Mouse (Mus musculus): ENCODE results near the gene Lims1. TPM values are rescaled to one million over a fixed set of nuclear protein-coding genes. Genes with fewer than 3 reads are reported as not detected.

Lims1 gene
- total and polyA plus RNA-seq, 3 experiments: 40.4 to 74.7 (median 40.7) TPM

DNA sequence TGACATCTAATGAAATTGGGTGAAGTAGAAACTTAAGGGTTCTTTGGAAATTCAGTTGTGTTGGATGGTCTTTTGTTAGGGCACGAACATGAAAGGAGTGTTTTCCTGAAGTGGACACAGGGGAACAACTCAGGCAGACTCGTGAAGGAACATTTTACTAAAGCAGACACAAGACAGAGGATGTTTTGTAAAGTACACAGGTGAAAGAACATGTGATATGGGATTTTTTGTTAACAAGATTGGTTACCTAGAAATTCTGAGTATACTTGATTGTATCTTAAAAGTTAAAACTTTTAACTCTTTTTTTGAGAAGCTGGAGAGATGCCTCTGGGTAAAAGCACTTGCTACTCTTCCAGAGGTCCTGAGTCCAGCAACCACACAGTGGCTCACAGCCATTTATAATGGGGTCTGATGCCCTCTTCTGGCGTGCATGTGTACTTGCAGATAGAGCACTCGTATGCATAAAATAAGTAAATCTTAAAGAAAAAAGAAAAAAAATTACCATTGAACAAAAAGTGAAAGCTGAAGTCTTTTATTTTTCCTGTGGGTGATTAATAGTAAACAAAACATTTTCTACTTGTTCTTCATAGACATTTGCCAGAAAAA, 54.4 kb downstream of the Lims1 start (continued):
- TF ChIP-seq ZMIZ1 (IDR thresholded peaks at IDR 0.05; ENCODE audit: low read depth, low read length): no peak
- TF ChIP-seq USF2 (conservative IDR thresholded peaks at IDR 0.05; ENCODE audit: low read depth, low read length): no peak
- peak; percentile 80 for TF ChIP-seq ZNF384 (IDR thresholded peaks at IDR 0.05; ENCODE audit: low read depth, low read length)
- TF ChIP-seq IRF4 (IDR thresholded peaks at IDR 0.05; ENCODE audit: low read depth, low read length): 0 out of 2 replicates have a peak, but pooled peaks have one; percentile 18
- no peak for TF ChIP-seq CHD1 (IDR thresholded peaks at IDR 0.05; ENCODE audit: low read depth, low read length)
- no peak for TF ChIP-seq BHLHE40 (IDR thresholded peaks at IDR 0.05; ENCODE audit: low read depth, low read length)

DNA sequence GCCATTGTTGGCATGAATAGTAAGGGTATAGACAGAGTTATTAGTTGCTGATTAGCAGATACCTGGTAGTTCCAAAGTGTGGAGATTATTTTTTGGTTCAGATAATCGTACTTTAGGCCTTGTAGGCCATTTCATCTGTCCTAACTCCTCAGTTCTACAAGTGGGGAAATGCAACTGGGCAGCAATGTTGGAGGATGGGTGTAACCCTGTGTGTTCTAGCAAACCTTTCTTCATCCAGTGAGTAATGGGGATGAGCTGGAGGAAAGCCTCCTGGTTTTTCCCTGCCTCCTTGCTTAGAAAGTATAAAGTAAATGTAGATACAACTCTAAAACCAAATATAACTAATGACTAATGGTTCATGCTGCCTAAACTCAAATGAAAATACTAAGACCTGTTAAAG, 55.1 kb downstream of the Lims1 start:
- H3K9me3 ChIP-seq (replicated peaks; ENCODE audit: low read length): peaks cover 2% of the 10 kb centered on the region
- peaks cover 0 to 44% of the 10 kb centered on the region in 2 experiments; a peak in 2 of 4 replicates for H3K4me1 ChIP-seq (ENCODE audit: control insufficient read depth in 1 of 2, insufficient read depth in 2 of 2)
- DNase-seq (ENCODE audit: extremely low read depth): no peak
- no peaks in the 10 kb centered on the region for H3K27me3 ChIP-seq (replicated peaks)
- no peak overlapping the region for H3K27ac ChIP-seq (ENCODE audit: insufficient read depth, low read depth)
- H3K4me3 ChIP-seq (replicated peaks in 1 of 3; ENCODE audit: low read depth in 2 of 3, low read length in 2 of 3, poor library complexity in 1 of 3): no peak overlapping the region
- dilution Hi-C loops (cut with MboI; ENCODE audit: extremely low pct_ligation_motif_present, extremely low pct_unique_long_range_greater_than_20kb, low sequenced_read_pairs) (no loop called here), in situ Hi-C loops (cut with MboI; ENCODE audit: low pct_ligation_motif_present, low pct_unique_long_range_greater_than_20kb, low sequenced_read_pairs) (no loop called here)
- TF ChIP-seq MAZ (IDR thresholded peaks at IDR 0.05; ENCODE audit: low read depth, low read length): no peak
- TF ChIP-seq JUN (IDR thresholded peaks at IDR 0.05; ENCODE audit: insufficient read depth, low read depth, low read length): no peak
- TF ChIP-seq TCF12 (IDR thresholded peaks at IDR 0.05; ENCODE audit: low read depth, low read length): no peak
- no peak for TF ChIP-seq MAX (IDR thresholded peaks at IDR 0.05; ENCODE audit: low read length)
- no peak for TF ChIP-seq E2F4 (IDR thresholded peaks at IDR 0.05; ENCODE audit: insufficient replicate concordance, low read depth, low read length)
- no peak for TF ChIP-seq RCOR1 (conservative IDR thresholded peaks at IDR 0.05; ENCODE audit: low read depth, low read length)
- no peak for TF ChIP-seq RAD21 (IDR thresholded peaks at IDR 0.05; ENCODE audit: low read depth, low read length)
- no peak for TF ChIP-seq TBP (conservative IDR thresholded peaks at IDR 0.05; ENCODE audit: low read depth, low read length)
- peaks cover 68% of the 10 kb centered on the region for H3K79me2 ChIP-seq (replicated peaks; ENCODE audit: control insufficient read depth, extremely low read depth, insufficient read depth, poor library complexity, severe bottlenecking)
- peaks cover 0 to 27% of the 10 kb centered on the region in 2 experiments for H3K36me3 ChIP-seq (replicated peaks in 1 of 2; ENCODE audit: control insufficient read depth in 1 of 2, insufficient read depth in 1 of 2, low read length in 1 of 2)
- H3K9ac ChIP-seq (ENCODE audit: insufficient read depth, low read depth): no peak overlapping the region
- no peak overlapping the region for H3K4me2 ChIP-seq (ENCODE audit: insufficient read depth, low read depth, poor library complexity, severe bottlenecking)

GRCm38 (mm10) chr10:58379699-58380098, 56.4 kb downstream of the Lims1 start:
- no peak overlapping the region for H3K4me3 ChIP-seq (replicated peaks in 1 of 3; ENCODE audit: low read depth in 2 of 3, low read length in 2 of 3, poor library complexity in 1 of 3)
- H3K36me3 ChIP-seq (replicated peaks in 1 of 2; ENCODE audit: control insufficient read depth in 1 of 2, insufficient read depth in 1 of 2, low read length in 1 of 2): peaks cover 0 to 33% of the 10 kb centered on the region in 2 experiments
- no peaks in the 10 kb centered on the region for H3K27me3 ChIP-seq (replicated peaks)
- H3K4me1 ChIP-seq (ENCODE audit: control insufficient read depth in 1 of 2, insufficient read depth in 2 of 2): peaks cover 0 to 50% of the 10 kb centered on the region in 2 experiments; a peak in 2 of 4 replicates
- no peak for TF ChIP-seq SMC3 (IDR thresholded peaks at IDR 0.05; ENCODE audit: low read depth, low read length)
- TF ChIP-seq ZC3H11A (IDR thresholded peaks at IDR 0.05; ENCODE audit: low read depth, low read length): no peak
- TF ChIP-seq KAT2A (IDR thresholded peaks at IDR 0.05; ENCODE audit: insufficient replicate concordance, low read length): no peak
- TF ChIP-seq HCFC1 (IDR thresholded peaks at IDR 0.05; ENCODE audit: low read depth, low read length): no peak
- TF ChIP-seq ELF1 (IDR thresholded peaks at IDR 0.05; ENCODE audit: low read depth, low read length): no peak
- TF ChIP-seq GABPA (IDR thresholded peaks at IDR 0.05; ENCODE audit: insufficient replicate concordance, low read depth, low read length): no peak
- TF ChIP-seq UBTF (IDR thresholded peaks at IDR 0.05; ENCODE audit: low read depth, low read length): no peak
- no peak for TF ChIP-seq TCF12 (IDR thresholded peaks at IDR 0.05; ENCODE audit: low read depth, low read length)
- no peak for TF ChIP-seq NELFE (IDR thresholded peaks at IDR 0.05; ENCODE audit: low read depth, low read length)
- TF ChIP-seq NRF1 (IDR thresholded peaks at IDR 0.05; ENCODE audit: low read depth, low read length): no peak
- no peak for TF ChIP-seq JUN (IDR thresholded peaks at IDR 0.05; ENCODE audit: insufficient read depth, low read depth, low read length)
- TF ChIP-seq RCOR1 (conservative IDR thresholded peaks at IDR 0.05; ENCODE audit: low read depth, low read length): no peak
- TF ChIP-seq TBP (conservative IDR thresholded peaks at IDR 0.05; ENCODE audit: low read depth, low read length): no peak
- TF ChIP-seq MAZ (IDR thresholded peaks at IDR 0.05; ENCODE audit: low read depth, low read length): no peak
- TF ChIP-seq PAX5 (IDR thresholded peaks at IDR 0.05; ENCODE audit: low read length): no peak
- TF ChIP-seq JUND (conservative IDR thresholded peaks at IDR 0.05; ENCODE audit: low read depth, low read length): no peak
- no peak for TF ChIP-seq ZNF384 (IDR thresholded peaks at IDR 0.05; ENCODE audit: low read depth, low read length)
- no peak for TF ChIP-seq MAFK (IDR thresholded peaks at IDR 0.05; ENCODE audit: insufficient replicate concordance, low read length)
- in situ Hi-C loops (cut with MboI; ENCODE audit: low pct_ligation_motif_present, low pct_unique_long_range_greater_than_20kb, low sequenced_read_pairs): no loop called here
- dilution Hi-C loops (cut with MboI; ENCODE audit: extremely low pct_ligation_motif_present, extremely low pct_unique_long_range_greater_than_20kb, low sequenced_read_pairs): no loop called here
- DNase-seq (ENCODE audit: extremely low read depth): no peak
- H3K9me3 ChIP-seq (replicated peaks; ENCODE audit: low read length): peaks cover 2% of the 10 kb centered on the region
- H3K4me2 ChIP-seq (ENCODE audit: insufficient read depth, low read depth, poor library complexity, severe bottlenecking): no peak overlapping the region
- no peak overlapping the region for H3K27ac ChIP-seq (ENCODE audit: insufficient read depth, low read depth)
- peaks cover 66% of the 10 kb centered on the region for H3K79me2 ChIP-seq (replicated peaks; ENCODE audit: control insufficient read depth, extremely low read depth, insufficient read depth, poor library complexity, severe bottlenecking)
- H3K9ac ChIP-seq (ENCODE audit: insufficient read depth, low read depth): no peak overlapping the region
